Mouse (Mus musculus) cortical plate, adult 2 months (tissue): ENCODE measurements around the gene Rab19.

Experiments
- CTCF ChIP-seq: fragments of 200-500 bp; IDR thresholded peaks from 2 replicates; pipeline ENCODE4 v1.5.1; 2011; ENCODE audit warnings: mild to moderate bottlenecking, control low read depth, low read length; ENCODE audit not compliant: insufficient read depth; ENCODE audit errors: extremely low read depth
- POLR2A ChIP-seq: fragments of 200-500 bp; IDR thresholded peaks from 2 replicates; pipeline ENCODE4 v1.6.1; 2011; ENCODE audit warnings: mild to moderate bottlenecking, low read length, control low read depth; ENCODE audit not compliant: insufficient read depth; ENCODE audit errors: extremely low read depth

DNA sequence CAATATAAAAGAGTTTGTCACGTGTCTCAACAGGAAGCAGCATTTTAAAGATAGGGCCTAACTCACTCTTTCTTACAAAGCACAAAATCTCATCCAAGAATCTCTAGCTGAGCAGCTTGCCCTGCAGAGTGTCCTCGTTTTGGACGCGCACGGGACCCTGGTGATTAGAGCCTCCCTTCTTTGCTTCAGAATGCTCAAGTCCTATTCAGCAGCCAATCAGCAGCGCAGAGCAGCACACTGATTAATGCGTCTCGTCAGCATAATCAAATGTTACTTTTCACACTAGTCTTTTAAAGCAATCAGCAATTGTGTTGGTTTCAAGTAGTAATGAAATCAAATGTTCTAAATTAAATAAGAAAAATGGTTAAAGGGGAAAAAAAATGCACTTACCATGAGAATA lies 42.6 kb upstream of the Rab19 start:
- TF ChIP-seq CTCF (no peak), POLR2A (no peak)
